Mouse (Mus musculus): ENCODE data around the gene Llph.

- peak; percentile 87 for TF ChIP-seq CTCF (IDR thresholded peaks at IDR 0.05; ENCODE audit: borderline replicate concordance, extremely low read depth, insufficient read depth, insufficient read length)
- no peak for TF ChIP-seq POLR2A (IDR thresholded peaks at IDR 0.05; ENCODE audit: borderline replicate concordance, extremely low read depth, insufficient read depth, insufficient read length, poor library complexity, severe bottlenecking)
These were observed 4.8 kb downstream of the Llph start for GRCm38 (mm10) chr10:120231718-120232117.
